Mouse (Mus musculus) neutrophil, adult 5-6 weeks (primary cell): ENCODE measurements around the gene Mrpl33. TPM values are rescaled to one million over a fixed set of nuclear protein-coding genes. Genes with fewer than 3 reads are reported as not detected.

Experiments
- ATAC-seq: fragments of 151-379, 151-347 bp; 2 replicates; pipeline ENCODE4 v1.8.0; 2017; ENCODE audit warnings: mild to moderate bottlenecking, moderate TSS enrichment; ENCODE audit not compliant: insufficient number of reproducible peaks, poor library complexity, low FRiP score, severe bottlenecking; ENCODE audit errors: extremely low read depth
- total RNA-seq: library from RNA; stranded (forward); fragments of 200-1000 nt; gene quantifications from 2 replicates; pipeline ENCODE4 v1.2.3, GENCODE M21; 2017

Gene Mrpl33
- total RNA-seq, 1 experiment from 2014 or later, result 247 TPM

DNA sequence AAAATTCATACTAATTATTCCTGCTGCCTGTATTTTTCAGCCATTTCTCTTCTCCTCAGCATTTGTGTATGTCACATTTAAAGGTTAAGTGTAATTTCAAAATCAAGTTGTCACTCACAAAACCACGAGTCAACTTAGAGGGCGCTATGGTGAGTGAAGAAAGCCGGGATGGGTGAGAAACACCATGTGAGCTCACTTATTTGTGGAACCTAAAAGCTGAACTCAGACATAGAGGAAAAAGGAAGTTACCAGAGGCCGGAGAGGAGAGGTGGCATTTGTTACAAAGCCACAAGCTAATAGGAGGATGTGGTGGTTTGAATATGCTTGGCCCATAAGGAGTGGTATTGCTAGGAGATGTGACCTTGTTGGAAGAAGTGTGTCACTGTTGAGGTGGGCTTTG, 83.4 kb downstream of the Mrpl33 start:
- ATAC-seq, result peak; percentile 51; the same call in 1 of the 2 replicates

GRCm38 (mm10) chr5:31682305-31682704, 85.6 kb downstream of the Mrpl33 start:
- ATAC-seq, result no peak

- ATAC-seq, result no peak
These were observed 89.3 kb downstream of the Mrpl33 start for GRCm38 (mm10) chr5:31686040-31686439.

- ATAC-seq, result no peak
These were observed 91.2 kb downstream of the Mrpl33 start for GRCm38 (mm10) chr5:31687972-31688371.

- no peak for ATAC-seq
These were observed 96.5 kb downstream of the Mrpl33 start for GRCm38 (mm10) chr5:31693191-31693590.

DNA sequence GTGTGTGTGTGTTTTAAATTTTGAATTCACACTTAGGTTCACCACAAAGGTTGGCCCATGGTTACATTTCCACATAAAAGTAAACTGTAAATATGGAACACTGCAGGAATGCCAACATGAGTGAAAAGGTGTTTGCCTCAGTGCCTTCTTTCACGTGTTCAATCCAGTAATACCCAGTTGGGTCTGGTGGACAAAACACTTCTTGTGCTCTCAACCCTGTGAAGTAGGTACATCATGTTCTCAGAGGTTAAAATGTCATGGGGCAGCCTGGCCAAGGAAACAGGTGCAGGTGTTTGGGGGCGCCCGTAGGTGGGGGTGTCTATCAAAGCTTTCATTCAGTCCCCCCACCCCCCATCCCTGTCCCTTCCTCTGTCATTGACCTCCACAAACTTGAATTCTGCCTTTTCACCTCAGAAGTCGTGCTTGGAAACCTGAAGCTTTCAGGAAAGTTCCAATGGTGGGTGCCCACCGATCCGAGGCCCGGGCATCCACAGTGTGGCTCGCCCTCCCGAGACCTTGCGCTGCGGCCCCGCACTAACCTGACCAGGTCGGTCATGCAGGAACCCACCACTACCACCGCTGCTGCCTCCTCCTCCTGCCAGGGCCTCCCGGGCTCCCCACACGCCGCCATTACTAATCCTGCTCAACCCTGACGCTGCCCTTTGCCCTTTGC, 100.4 kb downstream of the Mrpl33 start, which contains the start of gene Rbks:
TSS of gene Rbks (minus strand) at position 657 of the 673 bp plus-strand sequence.
- ATAC-seq, result peak; percentile 74; the same call in 1 of the 2 replicates

DNA sequence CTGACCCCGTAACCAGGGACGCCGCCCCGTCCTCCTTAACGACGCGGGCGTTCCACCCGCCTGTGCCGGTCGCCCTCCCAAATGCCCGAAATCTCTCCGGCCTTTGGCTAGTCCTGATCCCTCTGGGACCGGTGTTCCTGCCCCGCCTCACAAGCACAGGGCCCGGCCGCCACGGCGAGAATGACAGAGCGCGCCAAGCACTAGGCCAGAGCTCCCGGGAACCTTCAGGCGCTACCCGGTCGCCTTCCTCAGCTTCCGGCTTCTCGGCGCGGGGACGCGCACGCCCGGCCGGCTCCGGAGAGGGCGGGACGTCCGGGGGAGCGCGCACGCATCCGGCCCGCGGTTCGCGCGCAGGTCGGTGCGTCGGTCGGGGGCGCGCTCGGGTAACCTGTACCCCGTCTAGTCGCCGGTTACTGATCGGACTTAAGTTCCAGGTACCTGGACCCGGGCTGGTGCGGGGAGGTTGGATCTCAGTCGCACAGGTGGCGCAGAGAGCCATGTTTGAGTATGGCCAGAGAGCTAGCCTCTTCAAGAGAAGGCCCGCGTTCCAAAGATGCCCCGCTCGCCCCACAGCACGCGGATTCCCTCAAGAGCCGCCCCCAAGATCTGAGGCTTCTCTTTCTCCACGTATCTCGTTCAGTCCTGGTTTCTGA, 101.0 kb downstream of the Mrpl33 start, which contains the start of gene Babam2:
TSS of gene Babam2 (plus strand) at position 41 of the 653 bp plus-strand sequence.
- peak; percentile 48 for ATAC-seq

GRCm38 (mm10) chr5:31698297-31698726, 101.6 kb downstream of the Mrpl33 start:
- peak; percentile 93 for ATAC-seq

- no peak for ATAC-seq
These were observed 102.2 kb downstream of the Mrpl33 start for GRCm38 (mm10) chr5:31698931-31699330.

DNA sequence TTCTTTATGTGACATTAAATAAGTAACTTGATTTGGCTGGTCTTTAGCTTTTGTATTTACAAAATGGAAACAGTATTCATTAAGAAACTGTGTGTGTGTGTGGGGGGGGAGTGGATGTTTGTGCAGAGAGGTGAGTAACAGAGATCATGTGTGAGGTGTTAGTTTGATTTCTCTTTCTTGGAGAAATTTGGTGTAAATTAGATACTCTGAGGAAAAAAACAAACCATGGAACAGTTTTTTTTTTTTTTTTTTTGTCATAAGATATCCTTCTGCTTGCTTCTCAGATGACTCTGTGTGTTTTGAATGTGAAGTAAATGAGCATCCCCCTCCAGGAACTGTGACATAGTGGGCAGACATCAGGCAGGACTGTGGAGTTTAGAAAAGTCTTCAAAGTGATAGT, 102.7 kb downstream of the Mrpl33 start:
- no peak for ATAC-seq

- ATAC-seq, result no peak
These were observed 108.2 kb downstream of the Mrpl33 start for GRCm38 (mm10) chr5:31704971-31705370.

- no peak for ATAC-seq
These were observed 110.1 kb downstream of the Mrpl33 start for GRCm38 (mm10) chr5:31706826-31707225.

DNA sequence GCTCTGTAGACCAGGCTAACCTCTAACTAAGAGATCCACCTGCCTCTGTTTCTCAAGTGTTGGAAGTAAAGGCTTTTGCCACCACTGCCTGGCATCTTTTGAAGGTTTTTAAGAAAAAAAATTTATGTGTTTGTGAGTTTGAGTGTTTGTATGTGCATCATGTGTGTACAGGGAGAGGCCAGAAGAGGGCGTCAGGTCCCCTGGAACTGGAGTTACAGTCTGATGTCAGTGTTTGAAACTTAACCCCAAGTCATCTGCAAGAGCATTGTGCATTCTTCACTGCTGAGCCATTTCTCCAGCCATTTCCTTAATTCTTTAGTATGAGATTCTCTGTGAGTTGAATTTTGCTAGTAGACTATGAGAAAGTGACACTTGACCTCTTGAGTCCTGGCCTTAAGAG, 112.7 kb downstream of the Mrpl33 start:
- peak; percentile 33; the same call in 1 of the 2 replicates for ATAC-seq

- ATAC-seq, result no peak
These were observed 116.6 kb downstream of the Mrpl33 start for GRCm38 (mm10) chr5:31713280-31713711.

DNA sequence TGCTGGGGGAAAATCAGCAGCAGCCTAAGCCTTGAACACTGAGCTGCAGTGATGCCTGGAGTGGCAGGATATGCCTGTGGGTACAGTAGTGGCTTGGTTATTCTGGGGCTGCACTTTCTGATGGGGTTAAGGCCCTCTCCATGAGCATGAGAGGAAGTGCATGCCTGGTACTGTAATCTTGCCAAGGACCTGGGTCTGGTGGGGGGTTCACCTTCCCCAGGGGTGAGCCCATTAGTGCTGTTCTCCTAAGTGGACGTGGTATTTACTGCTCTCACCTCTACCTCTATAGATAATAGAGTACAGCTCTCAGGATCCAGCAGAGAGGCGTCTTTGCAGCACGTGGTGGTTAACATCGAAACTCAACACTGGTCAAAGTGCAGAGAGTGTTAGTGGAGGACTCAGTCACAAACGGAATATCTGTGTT, 117.1 kb downstream of the Mrpl33 start:
- peak; percentile 13; the same call in 1 of the 2 replicates for ATAC-seq

Other genes starting within 250 kb of the Mrpl33 start
- gene Zfp512, start 144.5 kb upstream of the Mrpl33 start, total RNA-seq, result 38.9 and 42.7 TPM in 2 replicates
- 0.86 and 1.2 TPM in 2 replicates for gene 4930548H24Rik, start 111.2 kb upstream of the Mrpl33 start, total RNA-seq
- 20.5 and 26.8 TPM in 2 replicates for gene Gpn1, start 102.2 kb upstream of the Mrpl33 start, total RNA-seq
- gene Slc4a1ap, start 69.9 kb upstream of the Mrpl33 start, total RNA-seq, result 97.4 and 104 TPM in 2 replicates
- gene Supt7l, start 69.1 kb upstream of the Mrpl33 start, total RNA-seq, result 15.3 and 16.2 TPM in 2 replicates
- 3.6 and 7.2 TPM in 2 replicates for gene Rbks, start 100.7 kb downstream of the Mrpl33 start, total RNA-seq
- 43.1 and 51.3 TPM in 2 replicates for gene Babam2, start 100.7 kb downstream of the Mrpl33 start, total RNA-seq